Mouse (Mus musculus): ENCODE measurements at regions not wholly inside any gene's neighbourhood (a gene's known extent, or its start where the extent isn't known, plus 50 kb on each side); places are given as distances from the start of the nearest gene placed in this dataset.

- Histone ChIP-seq H3K4me3 (ENCODE audit: low read depth, low read length) (no peak overlapping the region), H3K27ac (replicated peaks; ENCODE audit: low read depth, low read length) (no peak overlapping the region), H3K4me1 (ENCODE audit: control insufficient read depth, insufficient read depth, low read length) (no peaks in the 10 kb centered on the region), H3K9ac (ENCODE audit: low read length) (no peak overlapping the region), H3K4me2 (ENCODE audit: low read depth, severe bottlenecking) (no peak overlapping the region), H3K27me3 (ENCODE audit: control insufficient read depth, insufficient read depth, low read length) (no peaks in the 10 kb centered on the region), H3K9me3 (ENCODE audit: control insufficient read depth, low read length) (no peaks in the 10 kb centered on the region), H3K36me3 (ENCODE audit: control insufficient read depth, insufficient read depth, low read length) (no peaks in the 10 kb centered on the region)
- no peak for ATAC-seq (ENCODE audit: insufficient number of reproducible peaks, low FRiP score, low TSS enrichment, low read depth)
- WGBS: 79% methylated on average over 15 of the region's 15 CpGs
- DNase-seq (ENCODE audit: low spot score): no peak
Observed at GRCm38 (mm10) chr10:44691590-44692327, 163.5 kb upstream of the Prdm1 start.

GRCm38 (mm10) chr10:44688555-44688954, 160.3 kb upstream of the Prdm1 start:
- H3K9me3 ChIP-seq (ENCODE audit: control insufficient read depth, low read length): no peaks in the 10 kb centered on the region
- no peaks in the 10 kb centered on the region for H3K36me3 ChIP-seq (ENCODE audit: control insufficient read depth, insufficient read depth, low read length)
- no peak overlapping the region for H3K4me3 ChIP-seq (ENCODE audit: low read depth, low read length)
- H3K27me3 ChIP-seq (ENCODE audit: control insufficient read depth, insufficient read depth, low read length): no peaks in the 10 kb centered on the region
- no peak overlapping the region for H3K27ac ChIP-seq (replicated peaks; ENCODE audit: low read depth, low read length)
- ATAC-seq (ENCODE audit: insufficient number of reproducible peaks, low FRiP score, low TSS enrichment, low read depth): no peak
- no peak for DNase-seq (ENCODE audit: low spot score)
- H3K4me2 ChIP-seq (ENCODE audit: low read depth, severe bottlenecking): no peak overlapping the region
- no peaks in the 10 kb centered on the region for H3K4me1 ChIP-seq (ENCODE audit: control insufficient read depth, insufficient read depth, low read length)
- WGBS: 92% methylated on average over 3 of the region's 3 CpGs
- no peak overlapping the region for H3K9ac ChIP-seq (ENCODE audit: low read length)

GRCm38 (mm10) chr10:44686055-44686454, 157.8 kb upstream of the Prdm1 start:
- 86% methylated on average over 4 of the region's 4 CpGs for WGBS
- Histone ChIP-seq H3K27ac (replicated peaks; ENCODE audit: low read depth, low read length) (no peak overlapping the region), H3K27me3 (ENCODE audit: control insufficient read depth, insufficient read depth, low read length) (no peaks in the 10 kb centered on the region), H3K36me3 (ENCODE audit: control insufficient read depth, insufficient read depth, low read length) (no peaks in the 10 kb centered on the region), H3K4me3 (ENCODE audit: low read depth, low read length) (no peak overlapping the region), H3K9ac (ENCODE audit: low read length) (no peak overlapping the region), H3K9me3 (ENCODE audit: control insufficient read depth, low read length) (no peaks in the 10 kb centered on the region), H3K4me1 (ENCODE audit: control insufficient read depth, insufficient read depth, low read length) (no peaks in the 10 kb centered on the region), H3K4me2 (ENCODE audit: low read depth, severe bottlenecking) (no peak overlapping the region)
- ATAC-seq (ENCODE audit: insufficient number of reproducible peaks, low FRiP score, low TSS enrichment, low read depth): no peak
- DNase-seq (ENCODE audit: low spot score): no peak

- Histone ChIP-seq H3K9ac (ENCODE audit: low read length) (no peak overlapping the region), H3K4me1 (ENCODE audit: control insufficient read depth, insufficient read depth, low read length) (no peaks in the 10 kb centered on the region), H3K4me3 (ENCODE audit: low read depth, low read length) (no peak overlapping the region), H3K4me2 (ENCODE audit: low read depth, severe bottlenecking) (no peak overlapping the region), H3K27ac (replicated peaks; ENCODE audit: low read depth, low read length) (no peak overlapping the region), H3K27me3 (ENCODE audit: control insufficient read depth, insufficient read depth, low read length) (no peaks in the 10 kb centered on the region), H3K36me3 (ENCODE audit: control insufficient read depth, insufficient read depth, low read length) (no peaks in the 10 kb centered on the region), H3K9me3 (ENCODE audit: control insufficient read depth, low read length) (no peaks in the 10 kb centered on the region)
- WGBS: 74% methylated on average over 3 of the region's 3 CpGs
- ATAC-seq (ENCODE audit: insufficient number of reproducible peaks, low FRiP score, low TSS enrichment, low read depth) (no peak), DNase-seq (ENCODE audit: low spot score) (no peak)
Observed at GRCm38 (mm10) chr10:44685215-44685614, 156.9 kb upstream of the Prdm1 start.

GRCm38 (mm10) chr10:44676506-44676905, 148.2 kb upstream of the Prdm1 start:
- whole genome bisulfite sequencing: 89% methylated on average over 3 of the region's 3 CpGs

GRCm38 (mm10) chr10:44665509-44666144, 137.3 kb upstream of the Prdm1 start:
- DNase-seq (ENCODE audit: low spot score) (no peak), ATAC-seq (ENCODE audit: insufficient number of reproducible peaks, low FRiP score, low TSS enrichment, low read depth) (no peak)
- Histone ChIP-seq H3K9ac (ENCODE audit: low read length) (no peak overlapping the region), H3K27ac (replicated peaks; ENCODE audit: low read depth, low read length) (no peak overlapping the region), H3K4me1 (ENCODE audit: control insufficient read depth, insufficient read depth, low read length) (no peaks in the 10 kb centered on the region), H3K4me2 (ENCODE audit: low read depth, severe bottlenecking) (no peak overlapping the region), H3K36me3 (ENCODE audit: control insufficient read depth, insufficient read depth, low read length) (no peaks in the 10 kb centered on the region), H3K9me3 (ENCODE audit: control insufficient read depth, low read length) (no peaks in the 10 kb centered on the region), H3K27me3 (ENCODE audit: control insufficient read depth, insufficient read depth, low read length) (no peaks in the 10 kb centered on the region), H3K4me3 (ENCODE audit: low read depth, low read length) (no peak overlapping the region)
- 73% methylated on average over 4 of the region's 4 CpGs for WGBS

More at GRCm38 (mm10) chr10:44676506-44676905, 148.2 kb upstream of the Prdm1 start:
- Histone ChIP-seq H3K4me2 (ENCODE audit: low read depth, severe bottlenecking) (no peak overlapping the region), H3K27me3 (ENCODE audit: control insufficient read depth, insufficient read depth, low read length) (no peaks in the 10 kb centered on the region), H3K4me3 (ENCODE audit: low read depth, low read length) (no peak overlapping the region), H3K27ac (replicated peaks; ENCODE audit: low read depth, low read length) (no peak overlapping the region), H3K9me3 (ENCODE audit: control insufficient read depth, low read length) (no peaks in the 10 kb centered on the region), H3K9ac (ENCODE audit: low read length) (no peak overlapping the region), H3K36me3 (ENCODE audit: control insufficient read depth, insufficient read depth, low read length) (no peaks in the 10 kb centered on the region), H3K4me1 (ENCODE audit: control insufficient read depth, insufficient read depth, low read length) (no peaks in the 10 kb centered on the region)
- ATAC-seq (ENCODE audit: insufficient number of reproducible peaks, low FRiP score, low TSS enrichment, low read depth) (no peak), DNase-seq (ENCODE audit: low spot score) (no peak)

- Histone ChIP-seq H3K27ac (replicated peaks; ENCODE audit: low read depth, low read length) (no peak overlapping the region), H3K4me1 (ENCODE audit: control insufficient read depth, insufficient read depth, low read length) (no peaks in the 10 kb centered on the region), H3K9ac (ENCODE audit: low read length) (no peak overlapping the region), H3K36me3 (ENCODE audit: control insufficient read depth, insufficient read depth, low read length) (no peaks in the 10 kb centered on the region), H3K4me3 (ENCODE audit: low read depth, low read length) (no peak overlapping the region), H3K27me3 (ENCODE audit: control insufficient read depth, insufficient read depth, low read length) (no peaks in the 10 kb centered on the region), H3K4me2 (ENCODE audit: low read depth, severe bottlenecking) (no peak overlapping the region), H3K9me3 (ENCODE audit: control insufficient read depth, low read length) (no peaks in the 10 kb centered on the region)
- no peak for ATAC-seq (ENCODE audit: insufficient number of reproducible peaks, low FRiP score, low TSS enrichment, low read depth)
- 82% methylated on average over 3 of the region's 3 CpGs for WGBS
- no peak for DNase-seq (ENCODE audit: low spot score)
Observed at GRCm38 (mm10) chr10:44659499-44659898, 131.2 kb upstream of the Prdm1 start.

- Histone ChIP-seq H3K4me2 (ENCODE audit: low read depth, severe bottlenecking) (no peak overlapping the region), H3K9me3 (ENCODE audit: control insufficient read depth, low read length) (no peaks in the 10 kb centered on the region), H3K27ac (replicated peaks; ENCODE audit: low read depth, low read length) (no peak overlapping the region), H3K4me1 (ENCODE audit: control insufficient read depth, insufficient read depth, low read length) (no peaks in the 10 kb centered on the region), H3K27me3 (ENCODE audit: control insufficient read depth, insufficient read depth, low read length) (no peaks in the 10 kb centered on the region), H3K4me3 (ENCODE audit: low read depth, low read length) (no peak overlapping the region), H3K9ac (ENCODE audit: low read length) (no peak overlapping the region), H3K36me3 (ENCODE audit: control insufficient read depth, insufficient read depth, low read length) (no peaks in the 10 kb centered on the region)
- WGBS: 77% methylated on average over 5 of the region's 5 CpGs
- no peak for DNase-seq (ENCODE audit: low spot score)
- ATAC-seq (ENCODE audit: insufficient number of reproducible peaks, low FRiP score, low TSS enrichment, low read depth): no peak
Observed at GRCm38 (mm10) chr10:44653761-44654160, 125.5 kb upstream of the Prdm1 start.

All from limb, embryonic 11.5 days (tissue).